Mouse (Mus musculus): ENCODE results near the gene Stkld1. TPM values are rescaled to one million over a fixed set of nuclear protein-coding genes. Genes with fewer than 3 reads are reported as not detected.
"Not testable (repeated sequence)": the region's sequence is repeated elsewhere in the genome, so short reads cannot be mapped to it uniquely, and the experiment has no call there.

Gene Stkld1
- not detected in 2 replicates for total RNA-seq (2017)

- ATAC-seq (replicated peaks in 1 of 2; ENCODE audit: insufficient read depth in 1 of 2, low FRiP score in 2 of 2, low TSS enrichment in 1 of 2, low read depth in 1 of 2, poor library complexity in 2 of 2, severe bottlenecking in 2 of 2), result peak; percentile 91 to 93
These were observed at the start of gene Stkld1, which contains the start of gene Surf4 for GRCm38 (mm10) chr2:26933304-26934055. Gene Stkld1, plus strand, starts transcription at chr2:26934047. Gene Surf4, minus strand, starts transcription at chr2:26933928.

DNA sequence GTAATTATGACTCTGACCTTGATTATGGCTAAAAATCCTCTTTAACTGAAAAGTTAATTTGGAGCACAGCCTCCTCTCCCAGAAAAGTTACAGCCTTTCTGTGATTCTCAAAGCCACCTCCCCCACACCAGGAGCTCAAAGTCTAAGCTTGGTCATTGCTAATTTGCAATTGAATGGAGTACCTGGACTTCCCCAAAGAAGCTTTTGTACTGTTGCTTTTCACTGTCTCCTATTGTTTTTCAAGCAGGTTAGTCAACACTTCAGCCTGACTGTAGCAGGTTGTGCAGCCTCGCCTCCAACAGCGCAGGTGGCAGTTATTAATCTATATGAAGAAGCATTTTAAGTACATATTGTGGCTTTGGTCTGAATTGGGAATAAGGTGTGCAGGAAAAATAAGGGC lies 48.3 kb upstream of the Stkld1 start:
- ATAC-seq (replicated peaks in 1 of 2; ENCODE audit: insufficient read depth in 1 of 2, low FRiP score in 2 of 2, low TSS enrichment in 1 of 2, low read depth in 1 of 2, poor library complexity in 2 of 2, severe bottlenecking in 2 of 2), result not testable (repeated sequence)

DNA sequence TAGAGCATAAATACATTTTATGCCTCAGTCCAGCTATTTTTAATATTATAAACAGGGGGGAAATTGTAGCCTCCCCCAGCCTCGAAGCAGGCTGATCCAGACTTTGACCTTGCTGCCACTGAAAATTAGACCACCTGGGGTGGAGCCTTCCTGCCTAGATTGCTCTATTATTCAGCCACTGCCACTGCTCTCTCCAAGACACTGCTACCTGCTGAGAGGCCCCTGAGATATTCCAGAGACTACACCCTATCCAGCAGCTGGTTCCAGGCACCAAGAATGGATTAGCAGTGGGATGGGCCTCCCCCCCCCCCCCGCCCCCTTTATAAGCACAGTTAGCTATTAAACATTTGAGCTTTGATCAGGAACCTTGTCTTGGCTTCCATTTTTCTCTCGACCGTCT lies 47.7 kb upstream of the Stkld1 start:
- ATAC-seq (replicated peaks in 1 of 2; ENCODE audit: insufficient read depth in 1 of 2, low FRiP score in 2 of 2, low TSS enrichment in 1 of 2, low read depth in 1 of 2, poor library complexity in 2 of 2, severe bottlenecking in 2 of 2), result not testable (repeated sequence)

DNA sequence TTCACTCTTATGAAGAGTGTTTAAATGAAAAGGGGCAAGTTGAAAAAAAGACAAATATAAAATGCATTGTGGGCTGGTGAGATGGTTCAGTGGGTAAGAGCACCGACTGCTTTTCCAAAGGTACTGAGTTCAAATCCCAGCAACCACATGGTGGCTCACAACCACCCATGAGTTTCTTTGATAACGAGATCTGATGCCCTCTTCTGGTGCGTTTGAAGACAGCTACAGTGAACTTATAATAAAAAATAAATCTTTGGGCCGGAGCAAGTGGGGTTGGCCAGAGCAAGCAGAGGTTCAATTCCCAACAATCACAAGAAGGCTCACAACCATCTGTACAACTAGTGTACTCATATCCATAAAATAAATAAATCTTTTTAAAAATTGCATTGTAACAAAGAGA lies 37.9 kb upstream of the Stkld1 start:
- ATAC-seq (replicated peaks in 1 of 2; ENCODE audit: insufficient read depth in 1 of 2, low FRiP score in 2 of 2, low TSS enrichment in 1 of 2, low read depth in 1 of 2, poor library complexity in 2 of 2, severe bottlenecking in 2 of 2), result no peak

- no peak for ATAC-seq (replicated peaks in 1 of 2; ENCODE audit: insufficient read depth in 1 of 2, low FRiP score in 2 of 2, low TSS enrichment in 1 of 2, low read depth in 1 of 2, poor library complexity in 2 of 2, severe bottlenecking in 2 of 2)
These were observed 33.1 kb upstream of the Stkld1 start for GRCm38 (mm10) chr2:26900731-26901130.

DNA sequence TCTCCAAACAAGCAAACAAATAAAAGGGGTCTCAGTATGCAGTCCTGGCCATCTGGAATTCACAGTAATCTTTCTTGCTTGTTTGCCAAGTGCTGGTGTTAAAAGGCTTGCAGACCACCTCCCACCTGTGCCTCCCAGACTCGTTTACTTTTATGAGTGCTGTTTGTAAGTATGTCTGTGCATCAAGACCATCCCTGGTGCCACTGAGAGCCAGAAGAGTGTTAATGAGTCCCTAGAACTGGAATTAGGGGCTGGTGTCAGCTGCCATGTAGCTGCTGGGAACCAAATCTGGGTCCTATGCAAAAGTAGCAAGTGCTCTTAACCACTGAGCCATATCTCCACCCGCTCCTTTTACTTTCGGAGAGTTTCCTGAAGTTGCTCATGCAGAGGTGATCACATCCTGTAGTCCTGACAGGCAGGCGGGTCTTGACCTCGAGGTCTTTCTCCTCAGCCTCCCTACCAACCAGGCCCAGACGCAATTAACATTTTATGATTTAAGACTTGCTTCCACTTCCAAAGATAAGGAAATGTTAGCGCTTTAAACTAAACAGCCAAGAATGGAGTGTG lies 31.9 kb upstream of the Stkld1 start:
- ATAC-seq (replicated peaks in 1 of 2; ENCODE audit: insufficient read depth in 1 of 2, low FRiP score in 2 of 2, low TSS enrichment in 1 of 2, low read depth in 1 of 2, poor library complexity in 2 of 2, severe bottlenecking in 2 of 2), result no peak

DNA sequence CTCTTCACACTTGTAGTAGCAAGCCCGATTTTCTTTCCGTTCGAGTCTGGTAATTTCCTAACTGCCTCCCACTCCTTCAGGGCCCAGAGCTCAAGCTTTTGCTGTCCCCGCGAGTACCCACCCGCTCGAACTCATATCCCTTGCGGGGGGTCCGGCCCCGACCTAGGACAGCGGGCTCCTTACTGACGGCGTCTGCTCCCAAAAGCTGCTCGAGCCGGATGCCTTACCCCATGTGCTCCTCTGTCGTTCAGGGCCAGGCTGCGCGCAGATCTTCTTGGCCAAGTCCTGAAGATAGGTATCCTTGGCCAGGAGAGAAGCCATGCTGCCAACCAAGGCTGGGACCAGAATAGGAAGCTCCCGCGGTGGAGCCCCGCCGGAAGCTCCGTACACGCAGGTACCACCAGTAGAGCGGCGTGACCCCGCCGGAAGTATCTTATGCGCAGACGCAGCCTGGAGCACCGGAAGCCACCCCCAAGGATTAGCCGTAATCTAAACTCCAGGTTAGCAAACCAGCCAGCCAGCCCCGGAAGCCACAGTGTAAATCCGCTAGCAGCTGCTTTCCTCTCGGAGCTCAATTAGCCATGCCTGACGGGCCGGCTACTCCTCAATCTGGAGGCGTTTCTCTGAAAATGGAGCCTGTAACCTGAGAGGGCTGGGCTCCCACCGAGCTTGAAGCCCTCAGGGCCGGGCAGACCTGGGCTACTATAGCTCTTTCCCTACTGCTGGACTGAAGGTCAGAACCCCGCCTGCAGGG lies 31.2 kb upstream of the Stkld1 start, which contains the start of gene Surf6:
Gene Surf6, minus strand, starts transcription at position 413 of the 754 bp plus-strand sequence.
- peak; percentile 84 to 94 for ATAC-seq (replicated peaks in 1 of 2; ENCODE audit: insufficient read depth in 1 of 2, low FRiP score in 2 of 2, low TSS enrichment in 1 of 2, low read depth in 1 of 2, poor library complexity in 2 of 2, severe bottlenecking in 2 of 2)

- no peak for ATAC-seq (replicated peaks in 1 of 2; ENCODE audit: insufficient read depth in 1 of 2, low FRiP score in 2 of 2, low TSS enrichment in 1 of 2, low read depth in 1 of 2, poor library complexity in 2 of 2, severe bottlenecking in 2 of 2)
These were observed 30.5 kb upstream of the Stkld1 start for GRCm38 (mm10) chr2:26903311-26903710.

DNA sequence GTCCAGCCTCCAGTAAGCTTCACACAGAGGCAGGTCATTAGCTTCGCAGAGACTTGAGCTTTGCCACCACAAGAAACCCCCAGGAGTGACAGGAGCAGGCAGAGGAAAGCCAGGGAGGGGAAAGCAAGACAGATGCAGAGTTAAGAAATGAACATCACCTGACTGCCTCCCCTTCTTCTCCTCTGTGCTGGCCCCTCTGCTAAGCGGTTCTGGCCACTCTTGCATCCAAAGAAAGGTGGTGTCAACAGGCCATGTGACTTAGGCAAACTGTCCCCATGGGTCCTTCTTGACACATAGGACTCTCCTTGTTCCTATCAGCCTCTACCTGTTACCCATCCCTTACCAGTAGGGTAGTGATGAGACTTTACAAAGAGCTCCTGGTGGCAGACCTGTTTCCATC lies 27.9 kb upstream of the Stkld1 start:
- ATAC-seq (replicated peaks in 1 of 2; ENCODE audit: insufficient read depth in 1 of 2, low FRiP score in 2 of 2, low TSS enrichment in 1 of 2, low read depth in 1 of 2, poor library complexity in 2 of 2, severe bottlenecking in 2 of 2), result no peak

GRCm38 (mm10) chr2:26906431-26906830 lies 27.4 kb upstream of the Stkld1 start:
- ATAC-seq (replicated peaks in 1 of 2; ENCODE audit: insufficient read depth in 1 of 2, low FRiP score in 2 of 2, low TSS enrichment in 1 of 2, low read depth in 1 of 2, poor library complexity in 2 of 2, severe bottlenecking in 2 of 2), result no peak

- no peak for ATAC-seq (replicated peaks in 1 of 2; ENCODE audit: insufficient read depth in 1 of 2, low FRiP score in 2 of 2, low TSS enrichment in 1 of 2, low read depth in 1 of 2, poor library complexity in 2 of 2, severe bottlenecking in 2 of 2)
These were observed 26.7 kb upstream of the Stkld1 start for GRCm38 (mm10) chr2:26907109-26907508.

DNA sequence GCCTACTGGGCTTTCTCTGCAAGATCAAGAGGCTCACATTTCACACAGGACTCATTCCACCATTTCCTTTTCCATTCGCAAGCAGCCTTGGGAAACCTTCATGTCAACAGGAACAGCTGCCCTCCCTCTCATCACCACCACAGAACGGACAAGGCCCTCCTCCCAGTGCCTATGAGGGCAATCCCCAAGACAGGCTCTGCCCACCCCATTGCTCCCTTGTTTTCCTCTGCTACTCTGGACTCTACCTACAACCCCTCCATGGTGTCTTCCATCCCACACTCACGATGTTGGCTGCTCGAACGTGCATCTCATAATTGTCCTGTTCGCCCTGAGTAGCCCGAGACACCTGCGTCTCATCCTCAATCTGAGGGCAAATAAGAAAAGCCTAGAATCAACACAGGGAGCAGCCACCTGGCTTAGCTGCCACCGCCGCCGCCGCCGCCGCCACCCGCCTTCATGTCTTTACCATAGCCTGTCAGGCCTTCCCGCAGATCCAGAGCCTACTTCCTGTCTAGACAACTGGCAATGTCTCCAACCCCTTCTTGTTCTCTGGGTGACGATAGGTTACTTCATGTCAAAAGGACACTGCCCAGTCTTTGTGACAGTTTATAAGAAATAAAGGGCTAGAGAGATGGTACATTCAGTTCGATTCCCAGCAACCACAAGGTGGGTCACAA lies 25.0 kb upstream of the Stkld1 start:
- no peak for ATAC-seq (replicated peaks in 1 of 2; ENCODE audit: insufficient read depth in 1 of 2, low FRiP score in 2 of 2, low TSS enrichment in 1 of 2, low read depth in 1 of 2, poor library complexity in 2 of 2, severe bottlenecking in 2 of 2)

DNA sequence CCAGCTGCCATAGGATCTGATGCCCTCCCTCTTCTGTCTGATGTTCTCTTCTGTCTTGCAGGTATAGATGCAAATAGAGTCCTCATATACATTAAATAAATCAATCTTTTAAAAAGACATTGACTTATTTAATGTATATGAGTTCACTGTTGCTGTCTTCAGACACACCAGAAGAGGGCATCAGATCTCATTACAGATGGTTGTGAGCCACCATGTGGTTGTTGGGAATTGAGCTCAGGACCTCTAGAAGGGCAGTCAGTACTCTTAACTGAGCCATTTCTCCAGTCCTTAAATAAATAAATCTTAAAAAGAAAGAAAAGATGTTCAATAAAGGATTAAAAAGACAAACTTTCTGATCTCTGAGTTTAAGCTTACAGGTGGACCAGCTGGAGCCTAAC lies 24.5 kb upstream of the Stkld1 start:
- ATAC-seq (replicated peaks in 1 of 2; ENCODE audit: insufficient read depth in 1 of 2, low FRiP score in 2 of 2, low TSS enrichment in 1 of 2, low read depth in 1 of 2, poor library complexity in 2 of 2, severe bottlenecking in 2 of 2), result no peak

DNA sequence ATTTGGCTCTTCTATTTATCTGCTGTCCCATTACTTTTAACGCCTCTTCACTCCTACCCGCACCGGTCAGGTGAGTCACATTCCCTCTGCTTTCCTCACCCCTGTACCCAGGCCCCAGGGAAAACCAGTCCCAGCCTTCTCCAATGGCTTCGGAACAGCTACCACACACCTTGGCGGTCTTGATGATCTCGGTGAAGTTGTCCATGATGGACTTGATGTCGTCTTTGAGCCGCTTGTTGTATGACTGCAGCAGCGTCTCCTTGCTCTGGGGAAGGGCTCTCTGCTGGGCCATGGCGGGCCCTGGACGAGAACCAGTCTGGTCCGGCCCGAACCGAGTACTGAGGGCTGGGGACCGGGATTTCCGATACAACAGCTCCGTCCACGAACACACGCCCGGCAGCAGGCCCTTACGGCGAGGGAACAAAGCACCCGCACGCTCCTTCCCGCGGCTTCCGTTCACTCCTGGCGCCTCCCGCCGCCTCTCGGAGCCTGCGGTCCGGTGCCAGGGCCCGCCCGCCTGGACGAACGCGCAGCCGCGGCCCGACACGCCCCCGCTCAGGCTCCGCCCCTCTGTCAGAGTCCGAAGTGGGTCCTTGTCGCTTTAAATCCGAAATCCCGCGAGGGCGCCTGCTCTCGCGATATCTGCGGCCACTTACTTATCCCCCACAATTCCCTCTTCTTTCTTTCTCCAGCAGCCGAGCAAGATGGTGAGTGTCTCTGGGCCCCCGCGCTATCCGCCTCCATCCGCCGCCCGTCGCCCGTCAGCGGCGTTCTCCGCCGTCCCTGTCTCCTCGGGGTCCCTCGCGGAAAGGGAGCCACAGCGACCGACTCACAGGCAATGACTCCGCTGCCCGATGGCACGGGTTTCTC lies 23.5 kb upstream of the Stkld1 start, which contains the start of the genes Med22 and Rpl7a:
Gene Med22, minus strand, starts transcription at position 554 of the 870 bp plus-strand sequence.
Gene Rpl7a, plus strand, starts transcription at position 641 of the 870 bp plus-strand sequence.
- peak; percentile 69 to 82 for ATAC-seq (replicated peaks in 1 of 2; ENCODE audit: insufficient read depth in 1 of 2, low FRiP score in 2 of 2, low TSS enrichment in 1 of 2, low read depth in 1 of 2, poor library complexity in 2 of 2, severe bottlenecking in 2 of 2)

- ATAC-seq (replicated peaks in 1 of 2; ENCODE audit: insufficient read depth in 1 of 2, low FRiP score in 2 of 2, low TSS enrichment in 1 of 2, low read depth in 1 of 2, poor library complexity in 2 of 2, severe bottlenecking in 2 of 2), result 0 out of 4 replicates have a peak, but pooled peaks of 1 of the 2 experiments have one; percentile 30
These were observed 22.7 kb upstream of the Stkld1 start for GRCm38 (mm10) chr2:26910994-26911765.

DNA sequence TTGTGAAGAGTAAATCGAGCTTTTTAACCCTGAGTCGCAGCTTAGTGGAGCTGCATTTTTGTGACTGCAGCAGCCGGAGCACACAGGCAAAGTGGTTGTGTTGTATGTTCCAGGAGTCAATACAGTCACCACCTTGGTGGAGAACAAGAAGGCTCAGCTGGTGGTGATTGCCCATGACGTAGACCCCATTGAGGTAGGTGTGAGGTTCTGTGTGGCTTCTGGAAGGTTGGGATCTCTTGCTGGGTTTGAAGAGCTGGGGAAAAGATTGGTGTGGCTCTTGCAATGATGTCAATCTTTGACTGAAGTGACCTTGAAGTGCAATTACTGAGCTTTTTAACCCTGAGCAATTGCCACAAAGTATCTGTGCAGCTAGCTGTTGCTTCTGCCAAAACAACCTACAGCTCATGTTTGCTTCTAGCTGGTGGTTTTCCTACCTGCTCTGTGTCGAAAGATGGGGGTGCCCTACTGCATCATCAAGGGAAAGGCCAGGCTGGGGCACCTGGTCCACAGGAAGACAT lies 21.5 kb upstream of the Stkld1 start:
- no peak for ATAC-seq (replicated peaks in 1 of 2; ENCODE audit: insufficient read depth in 1 of 2, low FRiP score in 2 of 2, low TSS enrichment in 1 of 2, low read depth in 1 of 2, poor library complexity in 2 of 2, severe bottlenecking in 2 of 2)

Data from hematopoietic stem cell, adult 5-6 weeks (primary cell).